ENCODE assay signal across 12 mouse cellular contexts in genomic region chr5:117572428-117572827, GRCm38 (mm10).
A peak's percentile ranks its signal among the peaks of the same experiment; 100 is the strongest.
DNase-seq lines count a peak whose midpoint lies in the region; ATAC-seq lines count a peak whose summit lies in the region.
"Had no signal": no experiment of that assay in that cellular context is flagged by ENCODE, and none has a peak within 500 bp of the region (broad histone marks: within the 10 kb centered on the region; RNA-seq: fewer than 3 reads in every experiment).

No protein-coding gene starts in this region.

- 57% methylated on average over 14 of the region's 14 CpGs for WGBS in forebrain, embryonic 15.5 days
- 88% methylated on average over 14 of the region's 14 CpGs for WGBS in forebrain, embryonic 11.5 days
- WGBS in midbrain, embryonic 14.5 days: 63% methylated on average over 14 of the region's 14 CpGs
- WGBS in midbrain, embryonic 10.5 days: 88% methylated on average over 14 of the region's 14 CpGs

- 0 out of 2 replicates have a peak, but pooled peaks cover 5% of the 10 kb centered on the region for H3K4me1 ChIP-seq in forebrain, embryonic 15.5 days
- no peaks in the 10 kb centered on the region for H3K4me1 ChIP-seq in forebrain, embryonic 11.5 days (replicated peaks; ENCODE audit: control insufficient read depth, insufficient read depth, low read length)
- H3K4me1 ChIP-seq in midbrain, embryonic 14.5 days (ENCODE audit: control insufficient read depth, insufficient read depth, low read length): no peaks in the 10 kb centered on the region
- H3K4me1 ChIP-seq in midbrain, embryonic 10.5 days: no peaks in the 10 kb centered on the region
- H3K4me1 ChIP-seq: limb, embryonic 13.5 days had no signal

- DNase-seq in forebrain, embryonic 11.5 days (ENCODE audit: low spot score): no peak
- DNase-seq in midbrain, embryonic 14.5 days: peak; percentile 65
- no peak for DNase-seq in midbrain, embryonic 10.5 days (ENCODE audit: low spot score)
- DNase-seq in kidney, adult 9 months: peak; percentile 58
- DNase-seq in naive thymus-derived CD4-positive, alpha-beta T cell, adult 2 months (ENCODE audit: low read depth): peak; percentile 10
- no peak for DNase-seq in adipocyte (ENCODE audit: low spot score)
- DNase-seq: heart, postnatal 4 days; layer of hippocampus, adult 9-11 months had no signal

- no peak overlapping the region for H3K4me2 ChIP-seq in forebrain, embryonic 15.5 days (replicated peaks)
- H3K4me2 ChIP-seq in forebrain, embryonic 11.5 days (ENCODE audit: low read depth, low read length, severe bottlenecking): no peak overlapping the region
- H3K4me2 ChIP-seq in midbrain, embryonic 14.5 days (ENCODE audit: low read length): no peak overlapping the region
- H3K4me2 ChIP-seq: limb, embryonic 13.5 days had no signal

- H3K27me3 ChIP-seq in forebrain, embryonic 15.5 days: no peaks in the 10 kb centered on the region
- no peaks in the 10 kb centered on the region for H3K27me3 ChIP-seq in forebrain, embryonic 11.5 days (ENCODE audit: control insufficient read depth, insufficient read depth, low read length)
- no peaks in the 10 kb centered on the region for H3K27me3 ChIP-seq in midbrain, embryonic 14.5 days (ENCODE audit: control insufficient read depth, insufficient read depth, low read length)
- H3K27me3 ChIP-seq in midbrain, embryonic 10.5 days (ENCODE audit: low read depth, poor library complexity, severe bottlenecking): no peaks in the 10 kb centered on the region
- H3K27me3 ChIP-seq: CH12.LX; limb, embryonic 13.5 days had no signal

- H3K36me3 ChIP-seq in forebrain, embryonic 15.5 days: no peaks in the 10 kb centered on the region
- no peaks in the 10 kb centered on the region for H3K36me3 ChIP-seq in forebrain, embryonic 11.5 days (ENCODE audit: control insufficient read depth, insufficient read depth, low read length)
- no peaks in the 10 kb centered on the region; the same call in 1 of the 2 replicates for H3K36me3 ChIP-seq in midbrain, embryonic 14.5 days (ENCODE audit: control insufficient read depth, insufficient read depth, low read length)
- H3K36me3 ChIP-seq in midbrain, embryonic 10.5 days: no peaks in the 10 kb centered on the region
- H3K36me3 ChIP-seq: limb, embryonic 13.5 days had no signal

- H3K9me3 ChIP-seq in forebrain, embryonic 15.5 days: no peaks in the 10 kb centered on the region
- no peaks in the 10 kb centered on the region for H3K9me3 ChIP-seq in forebrain, embryonic 11.5 days (ENCODE audit: control insufficient read depth, low read length)
- 0 out of 2 replicates have a peak, but pooled peaks cover 5% of the 10 kb centered on the region for H3K9me3 ChIP-seq in midbrain, embryonic 14.5 days (ENCODE audit: control insufficient read depth, low read length)
- no peaks in the 10 kb centered on the region for H3K9me3 ChIP-seq in midbrain, embryonic 10.5 days (replicated peaks)
- H3K9me3 ChIP-seq: limb, embryonic 13.5 days had no signal

- no peak overlapping the region for H3K4me3 ChIP-seq in forebrain, embryonic 15.5 days
- H3K4me3 ChIP-seq in forebrain, embryonic 11.5 days (ENCODE audit: low read depth, low read length): no peak overlapping the region
- H3K4me3 ChIP-seq in midbrain, embryonic 14.5 days (replicated peaks; ENCODE audit: low read depth, low read length): no peak overlapping the region
- no peak overlapping the region for H3K4me3 ChIP-seq in midbrain, embryonic 10.5 days
- H3K4me3 ChIP-seq: limb, embryonic 13.5 days; myocyte had no signal

- 0 out of 2 replicates have a peak, but pooled peaks have one; percentile 19 for ATAC-seq in forebrain, embryonic 15.5 days (replicated peaks)
- ATAC-seq in forebrain, embryonic 11.5 days (replicated peaks; ENCODE audit: low FRiP score): no peak
- ATAC-seq in midbrain, embryonic 14.5 days (ENCODE audit: low FRiP score, low TSS enrichment): no peak

- H3K9ac ChIP-seq in forebrain, embryonic 15.5 days (replicated peaks): no peak overlapping the region
- no peak overlapping the region for H3K9ac ChIP-seq in forebrain, embryonic 11.5 days (ENCODE audit: low read length)
- H3K9ac ChIP-seq in midbrain, embryonic 14.5 days (replicated peaks; ENCODE audit: low read length): no peak overlapping the region
- H3K9ac ChIP-seq: limb, embryonic 13.5 days had no signal

- H3K27ac ChIP-seq in forebrain, embryonic 15.5 days (replicated peaks): no peak overlapping the region
- H3K27ac ChIP-seq in forebrain, embryonic 11.5 days (ENCODE audit: low read depth, low read length): no peak overlapping the region
- H3K27ac ChIP-seq in midbrain, embryonic 14.5 days (replicated peaks; ENCODE audit: low read depth, low read length): no peak overlapping the region
- H3K27ac ChIP-seq in midbrain, embryonic 10.5 days (replicated peaks): no peak overlapping the region
- H3K27ac ChIP-seq: limb, embryonic 13.5 days had no signal

Comparison
In these comparisons a context has a peak if more than half of its experiments do, and no peak if none do; other contexts are left out.
1. DNase-seq: peak in midbrain, embryonic 14.5 days (single experiment), kidney, adult 9 months (single experiment) and naive thymus-derived CD4-positive, alpha-beta T cell, adult 2 months (single experiment); none in forebrain, embryonic 11.5 days (single experiment), midbrain, embryonic 10.5 days (single experiment) and adipocyte (single experiment).